Mouse (Mus musculus) NIH3T3 (cell line): ENCODE measurements around the gene Kynu.

ENCODE experiments used
- DNase-seq: peaks from one replicate; pipeline ENCODE4 v3.0.0-alpha.2; 2012; ENCODE audit warnings: low read depth

Gene Kynu

DNA sequence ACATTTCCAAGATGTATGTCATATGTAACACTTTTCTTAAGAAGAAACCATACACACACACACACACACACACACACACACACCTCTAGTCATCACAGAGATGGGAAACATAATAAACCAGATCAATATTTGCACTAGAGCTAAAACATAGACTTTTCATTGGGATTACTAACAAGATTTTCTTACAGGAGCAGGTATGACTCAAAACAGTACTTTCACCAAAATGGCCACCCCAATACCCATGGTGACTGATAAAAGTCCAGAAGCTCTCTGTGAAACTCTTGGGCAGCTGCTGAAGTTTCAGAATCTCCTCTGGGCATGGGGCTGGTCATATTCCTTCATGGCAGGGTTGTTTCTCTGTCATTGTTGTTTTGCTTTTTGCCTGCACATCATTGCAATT lies 114.5 kb downstream of the Kynu start:
- no peak for DNase-seq

DNA sequence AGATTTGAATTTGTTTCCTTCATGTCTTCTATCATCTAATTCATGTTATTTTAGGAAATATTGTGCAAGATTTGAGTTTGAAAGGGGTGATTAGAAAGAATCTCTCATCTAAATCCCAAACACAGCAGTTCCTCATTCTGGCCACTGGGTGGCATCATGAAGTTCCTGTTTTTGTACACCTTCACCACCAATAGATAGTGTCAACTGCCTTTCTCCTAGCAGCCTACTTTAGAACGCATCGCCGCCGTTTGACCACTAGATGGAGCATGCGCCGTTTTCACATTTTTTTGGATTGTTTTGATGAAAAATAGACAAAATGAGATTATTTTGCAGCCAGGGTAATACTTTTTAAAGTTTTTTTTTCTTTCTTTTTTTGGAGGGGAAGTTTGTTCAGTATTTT lies 118.5 kb downstream of the Kynu start:
- DNase-seq: peak; percentile 77

DNA sequence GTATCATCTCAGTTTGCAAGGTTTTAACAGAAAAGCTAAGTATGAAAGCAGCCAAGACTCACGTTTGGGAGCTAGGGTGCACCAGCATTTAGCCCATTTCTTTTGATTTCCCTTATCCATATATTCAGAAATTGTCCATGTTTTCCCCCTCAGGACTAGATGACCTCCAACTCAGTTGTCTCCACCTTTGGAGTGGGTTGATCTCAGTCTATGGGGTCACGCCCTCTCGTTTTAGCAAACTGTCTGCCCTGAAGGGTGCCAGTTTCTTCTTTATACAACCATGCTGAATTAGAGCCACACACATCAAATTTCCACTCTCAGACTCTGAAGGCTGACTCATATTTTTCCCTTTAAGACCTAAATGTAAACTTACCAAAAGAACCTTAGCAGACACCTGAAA lies 119.0 kb downstream of the Kynu start:
- DNase-seq: no peak

DNA sequence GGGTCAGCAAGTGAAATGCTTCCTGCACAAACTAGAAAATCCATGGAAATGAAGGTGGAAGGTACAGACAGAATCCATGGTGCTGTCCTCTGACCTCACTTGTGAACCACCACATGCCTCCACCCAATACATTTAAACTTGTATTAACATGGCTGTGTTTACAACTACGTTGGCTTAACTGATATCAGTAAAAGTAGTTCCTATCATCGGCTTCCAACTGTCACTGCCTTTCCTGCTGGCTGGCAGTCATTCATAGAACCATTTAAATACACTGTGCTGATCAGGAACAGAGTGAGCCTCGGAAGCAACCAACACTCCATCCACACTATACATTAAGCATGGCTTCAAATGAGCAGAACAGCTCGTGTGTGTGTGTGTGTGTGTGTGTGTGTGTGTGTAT lies 120.1 kb downstream of the Kynu start:
- DNase-seq: no peak

DNA sequence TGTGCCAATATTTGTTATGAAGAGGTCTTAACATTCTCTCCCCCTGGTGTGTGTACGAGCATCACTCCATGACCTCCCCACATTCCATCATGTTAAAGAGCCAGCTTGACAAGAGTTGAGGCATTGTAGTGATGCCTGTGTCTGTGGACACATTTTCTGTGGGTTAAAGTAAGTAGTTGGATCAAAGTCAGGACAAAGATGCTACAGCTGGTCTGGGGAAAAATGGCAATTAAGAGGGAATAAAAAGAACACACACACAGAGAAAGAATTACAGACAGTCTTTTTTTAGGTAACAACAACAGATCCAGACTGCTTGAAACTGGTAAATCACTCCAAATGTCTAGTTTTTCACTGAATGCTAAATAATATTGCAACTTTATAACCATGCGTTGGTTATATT lies 135.3 kb downstream of the Kynu start:
- no peak for DNase-seq

DNA sequence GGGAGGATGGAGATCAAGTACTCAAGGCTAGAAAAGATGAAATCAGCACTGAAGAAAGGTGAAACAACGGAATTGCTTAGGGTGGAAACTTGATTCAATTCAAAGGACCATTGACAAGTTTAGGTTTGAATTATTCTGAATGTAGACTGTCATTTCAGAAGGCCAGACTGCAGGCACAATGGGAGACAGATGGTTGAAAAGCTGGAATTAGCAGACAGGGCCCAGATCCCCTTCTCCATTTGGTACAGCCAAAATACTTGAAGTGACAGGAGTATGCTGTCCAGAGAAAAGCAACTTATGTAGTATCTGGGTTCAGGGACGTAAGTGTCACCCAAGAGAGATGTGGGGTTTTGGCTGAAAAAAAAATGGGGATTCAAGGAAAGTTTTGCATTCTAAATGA lies 136.2 kb downstream of the Kynu start:
- DNase-seq: no peak

DNA sequence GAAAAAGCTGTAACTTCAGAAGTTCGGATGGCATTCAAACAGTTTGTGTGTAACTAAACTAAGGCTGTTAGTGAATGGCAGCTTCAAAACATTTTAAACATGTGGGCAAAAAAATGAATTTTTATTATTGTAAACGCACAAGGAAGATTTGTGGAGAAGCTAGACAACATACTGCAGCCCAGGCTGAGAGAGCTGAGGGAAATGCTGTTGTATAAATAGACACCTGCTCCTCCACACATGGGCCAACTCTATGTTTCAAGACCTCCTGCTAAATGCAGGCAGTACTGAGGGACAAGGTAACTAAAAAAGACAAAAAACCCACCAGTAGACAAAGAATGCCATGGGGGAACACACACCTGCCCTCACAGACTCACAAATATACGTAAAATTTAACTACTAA lies 140.5 kb downstream of the Kynu start:
- DNase-seq: no peak

DNA sequence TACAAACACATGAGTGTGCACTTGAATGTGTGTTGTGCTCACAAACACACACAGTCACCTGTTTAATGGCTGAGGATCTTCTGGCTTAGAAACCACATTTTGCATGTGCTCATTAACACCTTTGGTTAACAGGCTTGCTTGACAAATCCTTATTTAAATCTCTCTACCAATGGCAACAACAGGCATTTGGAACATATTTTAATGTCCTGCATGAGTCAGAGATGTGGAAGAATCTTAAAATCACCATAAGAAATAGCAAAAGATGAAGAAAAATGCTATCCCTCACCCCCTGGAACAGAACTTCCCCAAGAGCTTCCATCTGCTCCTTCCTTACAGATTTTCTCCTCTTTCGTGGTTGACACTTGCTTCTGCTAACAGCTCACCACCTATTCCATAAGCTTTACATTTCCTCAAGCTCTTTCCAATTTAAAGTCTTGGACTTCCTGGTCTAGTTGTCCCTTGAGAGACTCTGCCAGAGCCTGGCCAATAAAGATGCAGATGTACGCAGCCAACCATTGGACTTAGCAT lies 157.5 kb downstream of the Kynu start:
- no peak for DNase-seq

DNA sequence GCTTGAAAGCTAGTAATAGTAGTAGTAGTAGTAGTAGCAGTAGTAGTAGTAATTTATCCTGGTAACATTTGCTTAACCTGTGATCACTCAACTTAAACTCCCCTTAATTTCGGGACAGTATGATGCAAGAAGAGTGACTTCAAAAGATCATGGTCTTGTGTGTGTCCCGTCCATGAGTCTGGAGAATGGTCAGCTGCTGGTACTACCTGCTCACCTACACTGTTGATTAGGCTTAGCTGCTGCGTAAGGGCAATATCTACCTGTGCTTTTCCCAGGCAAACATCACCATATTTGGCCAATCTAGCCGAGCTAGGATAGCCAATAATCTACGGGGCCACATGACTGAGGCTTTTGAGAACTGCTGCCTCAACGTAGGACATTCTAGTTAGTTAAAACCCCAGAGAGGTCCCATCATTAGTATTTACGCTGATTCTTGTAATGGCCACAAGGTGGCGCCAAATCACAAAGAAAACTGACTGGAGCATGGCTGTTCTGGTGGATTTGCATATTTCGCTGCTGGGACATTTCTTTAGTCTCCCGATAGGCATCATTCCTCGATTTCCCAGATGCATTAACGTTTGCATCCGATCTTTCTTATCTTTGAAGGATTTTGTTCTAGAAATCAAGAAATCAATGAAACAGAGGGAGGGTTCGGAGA lies 167.4 kb downstream of the Kynu start:
- DNase-seq: peak; percentile 89

DNA sequence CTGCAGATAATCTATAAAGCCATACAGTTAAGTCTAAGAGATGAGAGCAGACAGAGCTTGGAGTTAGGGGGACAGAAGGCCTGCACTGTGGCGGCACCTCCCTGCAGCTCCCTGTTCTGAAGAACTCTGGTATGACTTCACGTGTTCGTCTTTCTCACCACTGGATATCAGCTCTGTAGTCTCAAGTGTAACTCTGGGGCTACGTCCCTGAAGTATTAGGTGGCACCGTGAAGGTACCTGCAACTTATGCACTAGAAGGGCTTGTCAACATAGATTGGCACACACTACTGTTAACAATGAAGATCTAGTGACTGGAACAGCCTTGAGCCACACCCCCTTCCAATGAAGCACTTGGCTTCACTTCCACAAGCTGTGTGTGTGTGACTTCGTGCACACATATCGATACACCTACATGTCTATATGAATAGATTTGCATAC lies 168.0 kb downstream of the Kynu start:
- no peak for DNase-seq

DNA sequence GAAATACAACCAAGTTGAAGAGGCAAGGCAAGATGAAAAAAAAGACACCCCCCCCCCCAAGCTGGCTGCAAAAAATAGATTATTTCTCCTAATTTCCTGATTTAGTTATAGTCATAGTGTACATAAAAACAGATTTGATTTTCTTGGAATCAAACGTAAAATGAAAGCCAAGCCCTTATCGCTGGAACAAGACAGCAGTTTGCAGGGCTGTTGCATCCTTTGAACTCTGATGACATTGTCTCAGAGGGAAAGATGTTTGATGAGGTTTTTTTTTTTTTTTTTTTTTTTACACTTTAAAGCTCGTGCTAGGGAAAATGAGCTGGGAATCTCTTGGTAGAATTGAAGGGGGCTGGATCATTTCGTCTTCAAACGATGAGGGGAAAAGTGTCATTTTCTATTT lies 172.1 kb downstream of the Kynu start:
- no peak for DNase-seq

DNA sequence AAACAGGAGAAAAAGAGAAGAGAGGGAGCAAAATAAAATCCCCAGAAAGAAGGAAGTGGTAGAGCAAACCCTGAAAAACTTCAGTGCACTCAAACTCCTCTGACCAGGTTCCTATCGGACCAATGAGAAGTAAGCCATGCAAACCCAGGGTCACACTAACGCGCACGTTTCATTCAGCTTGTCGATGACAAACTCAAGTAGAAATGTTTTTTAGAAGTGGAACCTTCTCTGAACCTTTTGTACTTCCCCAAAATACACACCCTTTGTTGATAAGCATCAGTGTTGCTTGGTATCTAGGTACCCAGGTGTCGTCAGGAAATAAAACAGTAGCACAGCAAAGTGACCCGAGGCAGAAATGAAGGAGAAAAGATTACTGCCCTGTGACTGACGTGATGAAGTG lies 172.6 kb downstream of the Kynu start:
- DNase-seq: no peak

DNA sequence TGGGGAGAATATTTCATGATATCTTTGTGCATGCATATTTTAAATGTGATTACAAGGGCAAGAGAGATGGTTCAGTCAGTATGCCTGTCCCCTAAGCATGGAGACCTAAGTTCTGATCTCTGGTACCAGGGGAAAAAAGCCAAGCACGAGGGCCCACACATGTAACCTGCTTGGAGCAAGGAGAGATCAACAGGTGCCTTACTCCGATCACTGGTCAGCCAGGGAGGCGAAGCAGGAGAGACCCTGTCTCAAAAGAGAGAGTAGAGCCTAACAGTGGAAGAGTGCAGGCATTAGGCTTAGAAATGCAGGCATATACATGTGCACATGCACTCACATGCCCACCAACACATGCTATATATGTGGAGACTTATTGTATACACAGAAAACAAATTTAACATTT lies 173.7 kb downstream of the Kynu start:
- DNase-seq: no peak
